Mouse (Mus musculus) gonadal fat pad, adult 2 months (tissue): ENCODE data around the gene Rnf150. TPM values are rescaled to one million over a fixed set of nuclear protein-coding genes. Genes with fewer than 3 reads are reported as not detected.

Experiments
- DNase-seq: peaks from one replicate; pipeline ENCODE4 v3.0.0-alpha.2; 2012; ENCODE audit warnings: low read depth
- polyA plus RNA-seq: library from polyadenylated mRNA; depleted of rRNA; stranded (reverse); fragments of >200 nt; gene quantifications from 2 replicates; pipeline ENCODE4 v1.2.3, GENCODE M21; 2012

The Rnf150 gene
- polyA plus RNA-seq, 1 experiment = 2.6 TPM

DNA sequence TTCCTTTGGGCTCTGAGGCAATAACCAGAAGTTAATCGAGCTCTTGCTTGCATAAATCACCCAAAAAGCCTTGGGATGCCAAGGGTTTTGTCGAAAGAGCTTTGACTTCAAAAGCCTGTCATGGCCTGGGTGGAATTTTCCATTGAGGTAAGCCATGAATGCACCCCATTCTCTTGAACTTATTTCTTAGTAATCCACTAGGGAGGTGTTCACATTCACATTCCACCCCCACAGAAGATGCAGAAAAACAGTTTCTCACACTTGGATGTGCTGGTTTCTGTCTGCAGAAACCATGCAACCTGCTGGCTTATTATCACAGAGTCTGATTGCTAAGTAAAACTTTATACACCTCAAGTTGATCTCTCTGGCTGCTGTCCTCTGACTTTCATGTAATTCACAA is 148.1 kb downstream of the Rnf150 start:
- no peak for DNase-seq

DNA sequence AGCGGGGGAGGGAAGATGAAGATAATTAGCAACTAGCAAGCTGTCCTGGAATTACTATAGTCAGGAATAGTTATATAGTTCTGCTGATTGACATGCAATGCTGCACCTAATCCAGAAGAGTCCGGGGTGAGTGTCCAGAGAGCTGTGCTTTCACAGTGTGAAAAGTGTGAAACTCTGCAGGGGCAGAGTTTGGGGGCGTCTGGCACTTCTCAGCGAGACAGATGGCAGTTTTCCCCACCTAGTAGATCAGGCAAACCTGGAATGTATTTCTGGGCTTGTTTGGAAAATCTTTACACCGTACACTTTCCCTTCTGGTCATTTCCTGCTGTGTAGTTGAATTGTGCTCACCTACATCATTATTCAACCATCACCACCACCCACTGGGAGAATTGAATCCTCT is 148.6 kb downstream of the Rnf150 start:
- DNase-seq = no peak

DNA sequence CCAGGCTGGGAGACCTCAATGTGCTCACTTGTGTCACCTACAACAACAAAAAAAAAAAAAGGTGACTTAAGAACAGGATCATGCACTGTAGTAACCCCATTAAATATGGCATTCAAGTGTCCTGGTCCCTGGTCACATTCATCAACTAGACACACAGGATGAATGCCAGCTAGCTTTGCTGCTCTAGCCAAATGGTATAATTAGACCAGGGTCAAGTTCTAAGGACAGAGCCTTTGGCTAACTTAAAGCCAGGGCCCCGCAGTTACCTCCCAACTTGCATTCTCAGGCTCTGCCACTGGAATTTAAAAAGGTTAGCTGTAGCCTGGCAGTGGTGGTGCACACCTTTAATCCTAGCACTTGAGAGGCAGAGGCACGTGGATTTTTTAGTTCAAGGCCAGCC is 165.1 kb downstream of the Rnf150 start:
- DNase-seq = no peak

DNA sequence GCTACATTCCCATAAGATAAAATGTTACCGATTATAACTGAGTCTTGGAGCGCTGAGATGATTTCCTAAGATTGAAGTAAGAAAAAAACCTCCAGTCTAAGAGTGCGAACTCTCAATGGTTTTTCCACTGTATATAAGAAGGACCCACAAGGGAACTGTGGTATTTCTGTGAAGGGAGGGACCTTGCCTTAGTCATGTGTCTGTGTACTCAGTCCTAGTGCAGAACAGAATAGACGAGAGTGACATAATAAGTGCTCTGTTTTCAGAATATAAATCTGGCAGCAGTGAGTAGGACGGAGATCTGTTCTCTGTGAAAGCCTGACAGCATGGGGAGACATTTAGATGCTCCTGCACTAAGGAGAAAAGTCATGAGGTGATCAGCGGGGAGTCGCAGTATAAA is 169.6 kb downstream of the Rnf150 start:
- DNase-seq = no peak

DNA sequence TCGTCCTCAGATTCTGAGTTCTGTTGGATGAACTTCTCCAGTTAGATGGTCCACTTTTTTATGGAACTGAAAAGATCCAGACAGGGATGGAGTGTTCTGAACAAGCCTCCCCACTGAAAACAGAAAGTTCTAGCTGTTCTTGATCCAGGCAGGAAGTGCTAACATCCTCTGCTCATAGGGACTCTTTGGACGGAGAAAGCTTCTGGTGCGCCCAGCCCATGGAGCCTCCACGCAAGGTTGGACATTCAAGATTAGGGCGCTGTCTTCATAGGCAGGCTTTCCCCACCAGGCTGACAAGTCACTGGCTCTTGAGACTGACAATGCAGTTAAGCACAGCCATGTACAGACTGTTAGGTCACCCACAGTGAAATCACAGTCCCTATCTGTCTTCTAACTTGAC is 172.0 kb downstream of the Rnf150 start:
- no peak for DNase-seq

DNA sequence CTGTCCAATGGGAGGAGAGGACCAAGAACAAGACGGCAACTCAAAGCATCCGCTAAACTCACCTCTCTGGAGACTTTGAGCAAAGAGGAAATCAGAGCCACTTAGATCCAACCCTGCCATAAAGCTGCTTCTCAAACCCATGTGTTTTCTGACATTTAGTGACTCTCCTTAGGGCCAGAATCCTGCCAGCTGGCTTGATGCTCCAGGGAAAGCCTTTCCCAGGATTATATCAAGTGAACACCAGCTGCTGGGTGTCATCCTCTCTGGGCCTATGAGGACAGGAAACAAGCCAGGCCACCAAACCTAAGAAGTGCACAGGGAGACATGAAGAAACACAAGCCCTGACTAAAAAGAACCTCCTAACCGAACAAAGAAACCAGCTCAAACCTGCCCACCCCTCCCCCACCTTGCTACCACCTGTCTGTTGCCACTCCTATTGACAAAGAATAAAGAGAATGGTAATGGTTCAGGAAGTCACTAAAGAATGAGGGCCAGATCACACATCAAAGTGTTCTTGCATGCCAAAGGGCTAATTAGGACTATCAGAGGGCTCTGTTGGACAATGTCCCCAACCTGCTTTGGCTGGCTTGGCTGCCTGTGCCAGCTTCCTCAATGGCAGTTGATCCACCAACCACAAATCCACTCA is 173.5 kb downstream of the Rnf150 start:
- no peak for DNase-seq

DNA sequence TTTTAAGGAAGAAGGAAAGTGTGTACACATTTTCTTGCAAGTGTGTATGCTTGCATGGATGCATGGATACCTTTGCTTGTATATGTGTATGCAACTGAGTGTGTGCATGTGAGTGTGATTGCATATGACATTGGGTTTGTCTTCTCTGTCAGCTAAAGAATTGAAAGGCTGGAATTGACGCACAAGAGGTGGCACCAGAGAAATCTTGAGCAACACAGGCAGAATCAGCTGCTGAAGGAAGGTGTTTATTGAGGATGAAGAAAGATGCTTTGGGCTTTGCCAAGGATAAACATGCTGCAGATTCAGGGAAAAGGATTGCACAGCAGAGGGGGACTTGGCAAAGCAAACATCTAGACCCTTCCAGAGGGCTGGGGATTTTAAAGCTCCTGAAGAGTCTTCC is 174.2 kb downstream of the Rnf150 start:
- DNase-seq = no peak

DNA sequence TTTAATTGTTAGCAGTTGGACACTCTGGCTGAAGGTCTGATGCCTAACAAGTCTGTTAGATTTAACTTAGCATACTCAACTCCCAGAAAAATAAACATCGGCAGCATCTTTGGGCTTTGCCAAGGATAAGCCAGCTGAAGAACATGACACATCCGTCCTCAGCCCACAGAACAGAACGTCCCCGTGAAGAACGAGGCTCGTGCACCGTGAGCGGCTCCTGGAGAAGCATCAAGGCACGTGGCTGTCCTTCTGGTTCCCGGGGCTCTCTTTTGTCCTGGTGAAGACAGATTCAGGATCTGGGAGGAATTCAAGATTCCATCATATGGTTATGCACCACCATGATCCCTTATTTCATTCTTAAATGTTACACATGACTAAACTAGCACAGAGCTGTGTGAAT is 175.4 kb downstream of the Rnf150 start:
- no peak for DNase-seq

DNA sequence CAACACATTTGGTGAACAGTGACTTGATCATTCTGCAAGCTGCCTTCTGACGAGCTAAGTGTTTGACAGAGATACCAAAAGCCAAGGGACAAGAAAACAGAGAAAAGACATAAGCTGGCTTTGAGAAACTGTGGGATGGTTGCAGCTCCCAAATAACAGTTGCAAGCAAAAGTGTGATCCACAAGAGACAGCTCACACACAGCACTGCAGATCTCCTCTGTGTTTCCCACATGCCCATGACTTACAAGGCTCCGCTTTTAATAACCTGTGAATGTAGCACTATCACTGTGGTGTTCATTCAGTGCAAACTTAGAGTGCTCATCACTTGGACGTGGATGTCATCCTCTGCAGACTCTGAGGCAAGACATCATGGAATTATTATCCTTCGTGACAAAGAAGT is 178.3 kb downstream of the Rnf150 start:
- no peak for DNase-seq

DNA sequence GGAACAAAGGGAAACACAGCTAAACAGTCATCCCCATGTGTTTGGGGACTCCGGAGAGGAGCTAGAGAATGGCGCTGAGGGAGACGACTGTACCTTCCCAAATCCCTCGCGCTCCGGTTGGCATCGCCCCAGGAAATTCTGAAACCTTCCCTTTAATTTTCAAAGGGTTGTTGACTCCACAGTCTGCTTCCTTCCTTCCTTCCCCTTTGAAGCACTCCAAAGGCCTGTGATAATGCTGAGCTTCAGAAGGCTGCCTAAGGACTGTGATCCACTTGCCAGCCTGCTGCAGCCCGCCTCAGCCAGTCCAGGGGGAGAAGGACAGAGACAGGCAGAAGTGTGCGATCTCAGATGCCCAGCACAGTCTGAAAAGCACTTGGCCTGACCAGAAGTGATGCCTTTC is 183.8 kb downstream of the Rnf150 start:
- DNase-seq = no peak

DNA sequence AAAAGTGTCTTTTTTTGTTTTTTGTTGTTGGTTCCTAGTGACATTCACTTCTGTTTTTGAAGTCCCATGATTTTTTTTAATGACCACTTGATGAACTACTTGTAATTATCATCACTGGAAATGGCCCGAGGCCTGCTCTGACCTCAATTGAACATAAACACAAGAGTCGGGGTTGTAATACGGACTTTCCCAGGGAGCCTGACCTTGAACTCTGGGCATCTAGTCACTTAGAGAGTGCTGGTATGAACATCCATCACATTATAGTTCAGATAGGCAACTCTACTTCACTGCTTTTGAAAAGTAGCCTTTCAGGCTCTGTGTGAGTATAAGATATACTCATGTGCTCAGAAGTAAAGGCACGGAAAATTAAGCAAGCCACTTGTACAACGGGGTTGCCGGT is 185.4 kb downstream of the Rnf150 start:
- DNase-seq = no peak

DNA sequence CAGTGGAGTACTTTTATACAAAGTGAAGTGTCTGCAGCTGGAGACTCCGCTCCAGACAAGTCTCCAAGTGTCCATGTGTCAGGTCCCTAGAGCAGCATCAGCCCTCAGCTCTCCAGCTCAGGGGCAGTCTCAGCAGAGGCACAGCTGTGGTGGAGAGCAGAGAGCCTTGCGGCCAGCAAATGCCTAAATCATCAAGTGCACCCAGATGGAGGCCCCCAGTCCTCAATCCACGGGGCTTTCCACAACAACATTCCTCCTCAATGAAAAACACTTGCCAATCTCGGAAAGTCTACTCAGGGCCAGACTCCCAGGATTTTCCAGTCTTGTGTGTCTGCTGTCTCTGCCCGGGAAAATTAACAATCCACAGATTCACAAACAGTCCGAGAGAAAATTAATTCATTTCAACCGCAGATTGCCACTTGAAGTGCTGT is 186.0 kb downstream of the Rnf150 start:
- no peak for DNase-seq

DNA sequence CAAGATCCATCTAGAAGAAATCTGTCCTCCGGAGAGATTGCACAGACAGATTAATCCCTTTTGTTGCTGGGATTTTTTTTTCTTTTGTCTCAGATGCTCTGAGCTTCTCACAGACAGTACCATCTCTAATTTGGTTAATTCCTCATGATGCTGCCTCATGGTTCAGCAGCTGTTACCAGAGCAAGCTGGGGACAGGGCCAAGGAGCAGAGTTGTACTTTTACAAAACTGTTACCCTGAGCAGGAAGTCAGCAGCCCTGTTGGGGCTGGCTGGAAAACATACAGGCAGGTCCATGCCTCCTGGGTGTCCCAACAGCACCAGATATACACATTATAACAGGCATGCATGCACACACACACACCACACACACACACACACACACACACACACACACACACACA is 186.5 kb downstream of the Rnf150 start:
- DNase-seq = no peak

DNA sequence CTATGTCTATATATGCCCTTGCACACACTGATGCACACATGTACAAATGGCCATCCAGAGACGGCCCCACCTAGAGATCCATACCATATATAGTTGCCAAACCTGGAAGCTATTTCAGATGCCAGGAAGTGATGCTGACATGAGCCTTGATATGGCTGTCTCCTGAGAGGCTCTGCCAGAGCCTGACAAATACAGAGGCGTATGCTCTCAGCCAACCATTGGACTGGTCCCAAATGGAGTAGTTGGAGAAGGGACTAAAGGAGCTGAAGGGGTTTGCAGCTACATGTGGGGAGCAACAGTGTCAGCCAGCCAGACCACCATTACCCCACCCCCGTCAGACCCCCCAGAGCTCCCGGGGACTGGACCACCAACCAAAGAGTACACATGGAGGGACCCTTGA is 189.7 kb downstream of the Rnf150 start:
- DNase-seq = no peak

DNA sequence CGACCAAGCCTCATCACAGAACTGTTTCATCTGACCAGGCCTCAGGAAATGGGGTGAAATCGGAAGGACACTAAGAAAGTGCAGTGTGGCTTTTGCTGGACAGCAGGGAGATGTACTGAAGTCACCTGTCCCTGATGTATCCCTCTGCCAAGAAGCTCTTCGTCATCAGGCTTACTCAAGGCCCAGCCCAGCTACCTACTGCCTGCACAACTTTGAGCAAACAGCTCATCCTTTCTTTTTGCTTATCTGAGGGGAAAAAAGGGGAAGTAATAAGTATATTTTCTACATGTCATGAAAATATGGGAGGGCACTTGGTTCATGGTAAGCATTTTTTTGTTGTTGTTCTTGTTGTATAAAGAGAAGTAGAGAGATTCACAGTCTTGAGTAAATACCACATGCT is 191.6 kb downstream of the Rnf150 start:
- DNase-seq = no peak

DNA sequence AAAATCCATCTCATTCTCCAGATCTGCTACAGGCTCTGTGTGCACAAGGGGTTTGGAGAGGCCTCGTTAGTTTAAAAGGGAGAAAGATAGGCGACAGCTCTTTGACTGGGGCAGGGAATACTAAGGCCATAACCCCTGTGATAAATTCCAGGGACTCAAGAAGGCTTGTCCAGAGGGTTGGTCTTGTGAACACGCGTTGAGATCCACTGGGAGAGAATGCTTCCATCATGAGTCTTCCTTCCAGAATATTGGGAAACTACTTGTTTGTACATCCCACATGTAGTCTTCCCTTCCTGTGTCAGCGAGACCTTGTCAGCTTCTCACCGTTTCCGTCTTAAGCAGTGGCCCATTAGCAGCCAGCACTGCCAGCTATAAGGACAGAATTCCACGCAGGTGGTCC is 195.8 kb downstream of the Rnf150 start:
- no peak for DNase-seq

DNA sequence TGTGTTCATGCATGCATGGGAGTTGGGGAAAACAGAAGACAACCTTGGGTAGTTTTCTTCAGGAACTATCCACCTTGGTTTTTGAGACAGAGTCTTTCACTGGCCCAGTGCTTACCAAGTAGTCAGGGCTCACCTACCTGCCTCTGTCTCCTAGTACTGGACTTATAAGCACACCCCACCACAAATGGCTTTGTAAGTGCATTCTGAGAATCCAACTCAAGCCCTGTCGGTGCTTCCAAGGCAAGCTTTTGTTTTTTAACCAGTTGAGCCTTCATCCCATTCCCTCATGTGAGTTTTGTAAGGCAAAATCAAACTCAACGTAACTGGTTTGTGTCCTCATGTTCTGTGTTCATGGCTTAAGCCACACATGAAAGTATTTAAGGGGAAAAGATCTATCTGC is 196.9 kb downstream of the Rnf150 start:
- no peak for DNase-seq

DNA sequence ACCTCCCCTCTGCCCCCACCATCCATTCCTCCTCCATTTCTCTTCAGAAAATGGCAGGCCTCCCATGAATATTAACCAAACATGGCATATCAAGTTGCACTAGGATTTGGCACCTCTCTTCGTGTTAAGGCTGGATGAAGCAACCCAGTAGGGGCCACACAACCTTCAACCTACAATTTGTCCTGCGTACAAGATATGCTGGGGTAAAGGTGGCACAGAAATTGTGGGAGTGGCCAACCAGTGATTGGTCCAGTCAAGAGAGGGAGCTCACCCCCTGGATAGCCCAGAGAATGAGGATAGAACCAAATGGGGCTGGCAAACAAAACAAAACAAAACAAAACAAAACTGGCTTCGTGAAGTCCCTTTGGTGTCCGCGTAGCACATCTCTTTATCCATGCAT is 198.1 kb downstream of the Rnf150 start:
- no peak for DNase-seq

DNA sequence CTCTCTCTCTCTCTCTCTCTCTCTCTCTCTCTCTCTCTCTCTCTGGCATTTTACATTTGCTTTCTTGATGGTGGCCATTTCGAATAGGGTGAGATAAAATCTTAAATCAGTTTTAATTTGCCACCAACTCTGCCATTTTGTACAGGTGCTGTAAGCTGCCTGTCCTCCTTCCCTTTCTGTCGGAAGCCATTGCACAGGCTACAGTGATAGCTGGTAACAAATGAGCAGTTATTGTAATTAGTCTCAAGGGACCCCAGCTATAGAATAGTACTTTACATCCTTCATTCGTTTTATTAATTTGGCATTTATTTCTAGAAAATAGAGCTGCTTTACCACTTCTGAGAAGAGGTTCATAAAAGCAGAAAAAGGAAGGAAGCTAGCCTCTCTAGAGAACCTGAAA is 198.7 kb downstream of the Rnf150 start:
- no peak for DNase-seq

DNA sequence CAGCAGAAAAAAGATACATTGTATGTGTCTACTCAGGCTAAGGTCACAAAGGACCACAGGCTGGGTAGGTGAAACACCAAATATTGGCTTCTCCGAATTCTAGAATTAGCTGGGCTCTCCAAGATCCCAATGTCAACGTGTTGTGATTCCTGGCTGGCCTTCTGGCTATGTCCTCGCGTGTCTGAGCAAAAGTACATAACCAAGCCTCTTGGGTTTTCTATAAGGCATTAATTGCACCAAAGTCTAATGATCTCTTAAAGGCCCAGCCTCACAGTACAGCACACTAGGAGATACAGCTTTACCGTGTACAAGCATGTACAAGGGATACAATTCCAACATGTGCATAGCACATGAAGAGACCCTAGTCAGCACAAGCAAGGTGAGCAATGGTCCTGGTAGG is 199.1 kb downstream of the Rnf150 start:
- DNase-seq = no peak

DNA sequence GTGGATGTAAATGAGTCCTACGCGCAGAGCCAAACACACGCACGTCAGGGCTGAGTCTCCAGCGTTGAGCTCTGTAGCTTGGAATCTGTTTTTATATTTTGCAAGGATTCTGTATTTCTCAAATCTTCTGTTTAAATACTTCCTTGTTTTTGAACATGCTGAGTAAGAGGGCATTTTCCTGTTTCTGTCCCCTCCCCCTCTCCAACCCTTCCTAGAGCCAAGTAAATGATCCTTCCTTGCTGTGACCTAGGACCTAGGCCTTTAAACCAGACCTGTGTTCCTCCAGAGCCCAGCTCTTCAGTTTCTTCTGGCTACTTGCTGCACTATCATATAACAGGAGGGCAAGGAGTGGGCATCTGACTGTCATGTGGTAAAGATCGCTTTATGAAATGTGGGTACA is 200.9 kb downstream of the Rnf150 start:
- DNase-seq = peak; percentile 31

DNA sequence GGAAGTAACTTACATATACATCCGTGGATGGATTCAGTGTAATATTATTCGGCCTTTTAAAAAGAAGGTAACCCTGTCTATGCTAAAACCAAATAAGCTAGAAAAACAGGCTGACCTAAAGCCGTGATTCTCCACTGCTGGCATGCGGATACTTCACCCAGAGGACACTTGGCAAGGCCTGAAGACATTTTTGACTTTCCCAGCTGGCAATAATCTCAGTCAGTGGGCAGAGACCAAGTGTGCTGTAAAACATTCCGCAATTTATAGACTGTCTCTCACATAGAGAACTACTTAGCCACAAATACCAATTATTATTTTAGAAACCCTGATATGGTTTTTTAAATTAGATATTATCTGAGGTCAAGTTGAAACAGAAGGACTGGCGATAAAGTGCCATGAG is 202.9 kb downstream of the Rnf150 start:
- DNase-seq = peak; percentile 62

DNA sequence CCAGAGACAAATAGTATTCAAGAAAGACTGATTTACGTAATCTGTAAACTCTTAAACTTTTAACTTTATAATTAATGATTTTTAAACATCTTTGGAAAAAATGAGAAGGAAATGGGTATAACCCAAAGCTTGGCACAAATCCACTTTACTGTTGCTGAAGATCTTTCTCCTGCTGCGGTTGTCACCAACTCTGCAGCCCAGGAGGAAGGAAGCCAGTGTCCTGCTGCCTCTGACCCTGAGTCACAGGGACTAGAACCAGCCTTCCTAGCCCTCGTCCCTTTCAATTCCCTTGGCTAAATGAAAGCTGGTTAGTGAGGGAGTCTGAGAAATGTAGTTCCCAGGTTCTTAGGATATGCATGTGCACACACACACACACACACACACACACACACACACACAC is 203.7 kb downstream of the Rnf150 start:
- no peak for DNase-seq

DNA sequence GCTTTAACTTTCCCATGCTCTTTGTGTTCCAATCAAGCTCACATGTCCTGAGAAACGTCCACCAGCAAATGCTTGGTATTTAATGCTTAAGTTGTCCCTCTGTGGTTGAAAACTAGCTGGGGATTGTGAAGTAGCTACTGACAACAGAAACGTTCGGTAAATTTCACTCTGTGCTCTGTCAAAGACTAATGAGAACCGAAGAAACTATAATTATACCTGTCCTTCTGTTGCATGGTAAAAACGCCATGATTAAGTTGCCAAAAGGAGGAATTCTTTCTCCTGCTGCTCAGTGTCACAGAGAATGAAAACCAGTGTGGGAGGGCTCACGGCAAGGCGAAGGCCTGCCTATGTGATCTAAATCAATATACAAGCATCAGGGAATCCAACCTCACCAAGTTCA is 204.8 kb downstream of the Rnf150 start:
- no peak for DNase-seq

DNA sequence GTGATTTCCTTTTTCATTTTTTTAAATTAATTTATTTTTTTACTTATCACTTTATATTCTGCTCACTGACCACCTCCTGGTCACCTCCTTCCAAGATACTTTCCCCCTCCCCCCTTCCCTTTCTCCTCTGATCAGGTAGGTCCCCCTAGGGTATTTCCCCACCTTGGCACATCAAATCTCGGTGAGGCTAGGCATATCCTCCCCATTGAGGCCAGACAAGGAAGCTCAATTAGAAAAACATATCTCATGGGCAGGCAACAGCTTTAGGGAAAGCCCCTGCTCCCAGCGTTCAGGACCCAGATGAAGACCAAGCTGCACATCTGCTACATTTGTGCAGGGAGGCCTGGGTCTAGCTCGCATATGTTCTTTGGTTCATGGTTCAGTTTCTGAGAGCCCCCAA is 211.1 kb downstream of the Rnf150 start:
- no peak for DNase-seq
